Mouse (Mus musculus): Measurements from ENCODE around the gene Kcnk13. TPM values are rescaled to one million over a fixed set of nuclear protein-coding genes. Genes with fewer than 3 reads are reported as not detected.

Kcnk13 gene
- polyA plus RNA-seq, 1 experiment from 2014 or later = 3.4 TPM

GRCm38 (mm10) chr12:100062584-100062983, 98.3 kb downstream of the Kcnk13 start:
- no peaks in the 10 kb centered on the region for H3K36me3 ChIP-seq (ENCODE audit: control insufficient read depth, insufficient read depth, low read length)
- no peaks in the 10 kb centered on the region for H3K4me1 ChIP-seq (ENCODE audit: control insufficient read depth, insufficient read depth, low read length)
- DNase-seq (ENCODE audit: low spot score) (no peak), ATAC-seq (ENCODE audit: low read depth) (no peak)
- H3K9ac ChIP-seq (ENCODE audit: low read depth, low read length) = no peak overlapping the region
- H3K4me2 ChIP-seq (ENCODE audit: low read depth, low read length) = no peak overlapping the region
- no peak overlapping the region for H3K27ac ChIP-seq (replicated peaks; ENCODE audit: low read depth, low read length)
- H3K9me3 ChIP-seq (ENCODE audit: control insufficient read depth, low read length) = no peaks in the 10 kb centered on the region
- no peaks in the 10 kb centered on the region for H3K27me3 ChIP-seq (replicated peaks; ENCODE audit: control insufficient read depth, insufficient read depth, low read length)
- no peak overlapping the region for H3K4me3 ChIP-seq (ENCODE audit: low read depth, low read length)
- WGBS = 73% methylated on average over 3 of the region's 3 CpGs

- no peak overlapping the region for H3K27ac ChIP-seq (replicated peaks; ENCODE audit: low read depth, low read length)
- H3K36me3 ChIP-seq (ENCODE audit: control insufficient read depth, insufficient read depth, low read length) = no peaks in the 10 kb centered on the region
- no peak overlapping the region for H3K9ac ChIP-seq (ENCODE audit: low read depth, low read length)
- H3K9me3 ChIP-seq (ENCODE audit: control insufficient read depth, low read length) = no peaks in the 10 kb centered on the region
- DNase-seq (ENCODE audit: low spot score) (no peak), ATAC-seq (ENCODE audit: low read depth) (no peak)
- H3K27me3 ChIP-seq (replicated peaks; ENCODE audit: control insufficient read depth, insufficient read depth, low read length) = no peaks in the 10 kb centered on the region
- H3K4me1 ChIP-seq (ENCODE audit: control insufficient read depth, insufficient read depth, low read length) = no peaks in the 10 kb centered on the region
- H3K4me2 ChIP-seq (ENCODE audit: low read depth, low read length) = no peak overlapping the region
- no peak overlapping the region for H3K4me3 ChIP-seq (ENCODE audit: low read depth, low read length)
- 28% methylated on average over 3 of the region's 3 CpGs for WGBS
Measured at GRCm38 (mm10) chr12:100065109-100065508, 100.8 kb downstream of the Kcnk13 start.

- no peak overlapping the region for H3K4me2 ChIP-seq (ENCODE audit: low read depth, low read length)
- no peaks in the 10 kb centered on the region for H3K27me3 ChIP-seq (replicated peaks; ENCODE audit: control insufficient read depth, insufficient read depth, low read length)
- H3K4me1 ChIP-seq (ENCODE audit: control insufficient read depth, insufficient read depth, low read length) = no peaks in the 10 kb centered on the region
- ATAC-seq (ENCODE audit: low read depth) (no peak), DNase-seq (ENCODE audit: low spot score) (no peak)
- no peak overlapping the region for H3K27ac ChIP-seq (replicated peaks; ENCODE audit: low read depth, low read length)
- no peaks in the 10 kb centered on the region for H3K36me3 ChIP-seq (ENCODE audit: control insufficient read depth, insufficient read depth, low read length)
- 87% methylated on average over 5 of the region's 5 CpGs for WGBS
- no peak overlapping the region for H3K4me3 ChIP-seq (ENCODE audit: low read depth, low read length)
- no peaks in the 10 kb centered on the region for H3K9me3 ChIP-seq (ENCODE audit: control insufficient read depth, low read length)
- H3K9ac ChIP-seq (ENCODE audit: low read depth, low read length) = no peak overlapping the region
Measured at GRCm38 (mm10) chr12:100067477-100067876, 103.2 kb downstream of the Kcnk13 start.

- Histone ChIP-seq H3K36me3 (ENCODE audit: control insufficient read depth, insufficient read depth, low read length) (no peaks in the 10 kb centered on the region), H3K9ac (ENCODE audit: low read depth, low read length) (no peak overlapping the region), H3K27me3 (replicated peaks; ENCODE audit: control insufficient read depth, insufficient read depth, low read length) (no peaks in the 10 kb centered on the region), H3K4me2 (ENCODE audit: low read depth, low read length) (no peak overlapping the region), H3K4me3 (ENCODE audit: low read depth, low read length) (no peak overlapping the region), H3K9me3 (ENCODE audit: control insufficient read depth, low read length) (no peaks in the 10 kb centered on the region), H3K27ac (replicated peaks; ENCODE audit: low read depth, low read length) (no peak overlapping the region), H3K4me1 (ENCODE audit: control insufficient read depth, insufficient read depth, low read length) (no peaks in the 10 kb centered on the region)
- DNase-seq (ENCODE audit: low spot score) (peak; percentile 56), ATAC-seq (ENCODE audit: low read depth) (peak; percentile 55; the same call in 1 of the 2 replicates)
- WGBS = 52% methylated on average over 4 of the region's 4 CpGs
Measured at GRCm38 (mm10) chr12:100073201-100073672, 108.9 kb downstream of the Kcnk13 start.

- no peaks in the 10 kb centered on the region for H3K27me3 ChIP-seq (replicated peaks; ENCODE audit: control insufficient read depth, insufficient read depth, low read length)
- H3K4me2 ChIP-seq (ENCODE audit: low read depth, low read length) = no peak overlapping the region
- no peaks in the 10 kb centered on the region for H3K9me3 ChIP-seq (ENCODE audit: control insufficient read depth, low read length)
- peak; percentile 53 for DNase-seq (ENCODE audit: low spot score)
- no peak overlapping the region for H3K9ac ChIP-seq (ENCODE audit: low read depth, low read length)
- H3K4me3 ChIP-seq (ENCODE audit: low read depth, low read length) = no peak overlapping the region
- H3K36me3 ChIP-seq (ENCODE audit: control insufficient read depth, insufficient read depth, low read length) = no peaks in the 10 kb centered on the region
- no peaks in the 10 kb centered on the region for H3K4me1 ChIP-seq (ENCODE audit: control insufficient read depth, insufficient read depth, low read length)
- H3K27ac ChIP-seq (replicated peaks; ENCODE audit: low read depth, low read length) = no peak overlapping the region
- no peak for ATAC-seq (ENCODE audit: low read depth)
- WGBS = 67% methylated on average over 4 of the region's 4 CpGs
Measured at GRCm38 (mm10) chr12:100075715-100076114, 111.4 kb downstream of the Kcnk13 start.

GRCm38 (mm10) chr12:100079636-100080286, 115.5 kb downstream of the Kcnk13 start:
- Histone ChIP-seq H3K4me3 (ENCODE audit: low read depth, low read length) (no peak overlapping the region), H3K9ac (ENCODE audit: low read depth, low read length) (no peak overlapping the region), H3K9me3 (ENCODE audit: control insufficient read depth, low read length) (no peaks in the 10 kb centered on the region), H3K27me3 (replicated peaks; ENCODE audit: control insufficient read depth, insufficient read depth, low read length) (no peaks in the 10 kb centered on the region), H3K4me2 (ENCODE audit: low read depth, low read length) (no peak overlapping the region), H3K36me3 (ENCODE audit: control insufficient read depth, insufficient read depth, low read length) (no peaks in the 10 kb centered on the region), H3K27ac (replicated peaks; ENCODE audit: low read depth, low read length) (no peak overlapping the region), H3K4me1 (ENCODE audit: control insufficient read depth, insufficient read depth, low read length) (peaks cover 6% of the 10 kb centered on the region; the same call in 1 of the 2 replicates)
- DNase-seq (ENCODE audit: low spot score) (no peak), ATAC-seq (ENCODE audit: low read depth) (no peak)
- 71% methylated on average over 8 of the region's 8 CpGs for WGBS

GRCm38 (mm10) chr12:100088026-100088425, 123.7 kb downstream of the Kcnk13 start:
- WGBS = 86% methylated on average over 3 of the region's 3 CpGs
- H3K27me3 ChIP-seq (replicated peaks; ENCODE audit: control insufficient read depth, insufficient read depth, low read length) = no peaks in the 10 kb centered on the region
- H3K4me3 ChIP-seq (ENCODE audit: low read depth, low read length) = no peak overlapping the region
- H3K4me1 ChIP-seq (ENCODE audit: control insufficient read depth, insufficient read depth, low read length) = peaks cover 7% of the 10 kb centered on the region; the same call in 1 of the 2 replicates
- no peaks in the 10 kb centered on the region for H3K9me3 ChIP-seq (ENCODE audit: control insufficient read depth, low read length)
- no peak overlapping the region for H3K4me2 ChIP-seq (ENCODE audit: low read depth, low read length)
- H3K9ac ChIP-seq (ENCODE audit: low read depth, low read length) = no peak overlapping the region
- no peak overlapping the region for H3K27ac ChIP-seq (replicated peaks; ENCODE audit: low read depth, low read length)
- DNase-seq (ENCODE audit: low spot score) (no peak), ATAC-seq (ENCODE audit: low read depth) (no peak)
- H3K36me3 ChIP-seq (ENCODE audit: control insufficient read depth, insufficient read depth, low read length) = no peaks in the 10 kb centered on the region

- H3K4me2 ChIP-seq (ENCODE audit: low read depth, low read length) = no peak overlapping the region
- H3K9ac ChIP-seq (ENCODE audit: low read depth, low read length) = no peak overlapping the region
- no peak for DNase-seq (ENCODE audit: low spot score)
- H3K9me3 ChIP-seq (ENCODE audit: control insufficient read depth, low read length) = no peaks in the 10 kb centered on the region
- peaks cover 5% of the 10 kb centered on the region; the same call in 1 of the 2 replicates for H3K4me1 ChIP-seq (ENCODE audit: control insufficient read depth, insufficient read depth, low read length)
- H3K36me3 ChIP-seq (ENCODE audit: control insufficient read depth, insufficient read depth, low read length) = no peaks in the 10 kb centered on the region
- 88% methylated on average over 5 of the region's 5 CpGs for WGBS
- no peak for ATAC-seq (ENCODE audit: low read depth)
- no peak overlapping the region for H3K4me3 ChIP-seq (ENCODE audit: low read depth, low read length)
- no peaks in the 10 kb centered on the region for H3K27me3 ChIP-seq (replicated peaks; ENCODE audit: control insufficient read depth, insufficient read depth, low read length)
- no peak overlapping the region for H3K27ac ChIP-seq (replicated peaks; ENCODE audit: low read depth, low read length)
Measured at GRCm38 (mm10) chr12:100089265-100089664, 125.0 kb downstream of the Kcnk13 start.

GRCm38 (mm10) chr12:100090750-100091149, 126.5 kb downstream of the Kcnk13 start:
- no peaks in the 10 kb centered on the region for H3K9me3 ChIP-seq (ENCODE audit: control insufficient read depth, low read length)
- WGBS = 88% methylated on average over 3 of the region's 4 CpGs
- no peak for DNase-seq (ENCODE audit: low spot score)
- no peak for ATAC-seq (ENCODE audit: low read depth)
- 0 out of 2 replicates have a peak, but pooled peaks cover 4% of the 10 kb centered on the region for H3K4me1 ChIP-seq (ENCODE audit: control insufficient read depth, insufficient read depth, low read length)
- no peak overlapping the region for H3K9ac ChIP-seq (ENCODE audit: low read depth, low read length)
- H3K4me2 ChIP-seq (ENCODE audit: low read depth, low read length) = no peak overlapping the region
- H3K36me3 ChIP-seq (ENCODE audit: control insufficient read depth, insufficient read depth, low read length) = no peaks in the 10 kb centered on the region
- H3K27me3 ChIP-seq (replicated peaks; ENCODE audit: control insufficient read depth, insufficient read depth, low read length) = no peaks in the 10 kb centered on the region
- H3K4me3 ChIP-seq (ENCODE audit: low read depth, low read length) = no peak overlapping the region
- no peak overlapping the region for H3K27ac ChIP-seq (replicated peaks; ENCODE audit: low read depth, low read length)

Data from embryonic facial prominence, embryonic 14.5 days (tissue).